Mouse (Mus musculus): ENCODE data around the gene Vmn1r101. TPM values are rescaled to one million over a fixed set of nuclear protein-coding genes. Genes with fewer than 3 reads are reported as not detected.
"Not testable (repeated sequence)": the region's sequence is repeated elsewhere in the genome, so short reads cannot be mapped to it uniquely, and the experiment has no call there.

Vmn1r101 gene
- polyA plus RNA-seq (2012; ENCODE audit: insufficient read depth, insufficient read length, missing spikeins) = not detected in 2 replicates

GRCm38 (mm10) chr7:20442493-20442892 is at the start of gene Vmn1r101:
Gene Vmn1r101, minus strand, starts transcription at chr7:20442593.
- H3K27ac ChIP-seq (replicated peaks; ENCODE audit: low read depth, low read length); H3K4me3 ChIP-seq (ENCODE audit: insufficient read depth, low read depth, low read length); H3K4me1 ChIP-seq (ENCODE audit: control insufficient read depth, insufficient read depth, insufficient read length, low read length): not testable (repeated sequence)

GRCm38 (mm10) chr7:20474825-20475224 is 32.4 kb upstream of the Vmn1r101 start, which contains the start of gene Gm10670:
Gene Gm10670, minus strand, starts transcription at chr7:20474925.
- H3K4me3 ChIP-seq (ENCODE audit: insufficient read depth, low read depth, low read length); H3K27ac ChIP-seq (replicated peaks; ENCODE audit: low read depth, low read length); H3K4me1 ChIP-seq (ENCODE audit: control insufficient read depth, insufficient read depth, insufficient read length, low read length): not testable (repeated sequence)

- H3K4me1 ChIP-seq (ENCODE audit: control insufficient read depth, insufficient read depth, insufficient read length, low read length); H3K27ac ChIP-seq (replicated peaks; ENCODE audit: low read depth, low read length); H3K4me3 ChIP-seq (ENCODE audit: insufficient read depth, low read depth, low read length): not testable (repeated sequence)
These were observed 24.8 kb downstream of the Vmn1r101 start, which contains the start of gene Vmn1r100 for GRCm38 (mm10) chr7:20417642-20418041. Gene Vmn1r100, plus strand, starts transcription at chr7:20417942.

Other genes starting within 250 kb of the Vmn1r101 start
- not detected in 2 replicates for gene Vmn1r95, start 248.9 kb downstream of the Vmn1r101 start, polyA plus RNA-seq (2012; ENCODE audit: insufficient read depth, insufficient read length, missing spikeins)
- not detected in 2 replicates for gene Gm6164, start 237.0 kb downstream of the Vmn1r101 start, polyA plus RNA-seq (2012; ENCODE audit: insufficient read depth, insufficient read length, missing spikeins)
- gene Gm4498, start 208.8 kb downstream of the Vmn1r101 start, polyA plus RNA-seq (2012; ENCODE audit: insufficient read depth, insufficient read length, missing spikeins) = not detected in 2 replicates
- gene Gm5890, start 179.8 kb downstream of the Vmn1r101 start, polyA plus RNA-seq (2012; ENCODE audit: insufficient read depth, insufficient read length, missing spikeins) = not detected in 2 replicates
- not detected in 2 replicates for gene Gm4133, start 108.5 kb downstream of the Vmn1r101 start, polyA plus RNA-seq (2012; ENCODE audit: insufficient read depth, insufficient read length, missing spikeins)
- gene Gm5728, start 67.2 kb downstream of the Vmn1r101 start, polyA plus RNA-seq (2012; ENCODE audit: insufficient read depth, insufficient read length, missing spikeins) = not detected in 2 replicates
- gene Vmn1r100, start 24.7 kb downstream of the Vmn1r101 start, polyA plus RNA-seq (2012; ENCODE audit: insufficient read depth, insufficient read length, missing spikeins) = not detected in 2 replicates
- gene Gm10670, start 32.3 kb upstream of the Vmn1r101 start, polyA plus RNA-seq (2012; ENCODE audit: insufficient read depth, insufficient read length, missing spikeins) = not detected in 2 replicates
- not detected in 2 replicates for gene Vmn1r103, start 67.9 kb upstream of the Vmn1r101 start, polyA plus RNA-seq (2012; ENCODE audit: insufficient read depth, insufficient read length, missing spikeins)
- not detected in 2 replicates for gene Vmn1r104, start 91.2 kb upstream of the Vmn1r101 start, polyA plus RNA-seq (2012; ENCODE audit: insufficient read depth, insufficient read length, missing spikeins)
- gene Gm5726, start 103.2 kb upstream of the Vmn1r101 start, polyA plus RNA-seq (2012; ENCODE audit: insufficient read depth, insufficient read length, missing spikeins) = not detected in 2 replicates
- gene Gm4141, start 133.6 kb upstream of the Vmn1r101 start, polyA plus RNA-seq (2012; ENCODE audit: insufficient read depth, insufficient read length, missing spikeins) = not detected in 2 replicates
- not detected in 2 replicates for gene Gm4513, start 156.4 kb upstream of the Vmn1r101 start, polyA plus RNA-seq (2012; ENCODE audit: insufficient read depth, insufficient read length, missing spikeins)
- not detected in 2 replicates for gene Vmn1r107, start 226.3 kb upstream of the Vmn1r101 start, polyA plus RNA-seq (2012; ENCODE audit: insufficient read depth, insufficient read length, missing spikeins)